Mouse (Mus musculus) embryonic facial prominence, embryonic 14.5 days (tissue): Measurements from ENCODE around the gene Oxsm. TPM values are rescaled to one million over a fixed set of nuclear protein-coding genes. Genes with fewer than 3 reads are reported as not detected.
A peak's percentile ranks its signal among the peaks of the same experiment; 100 is the strongest.

Experiments
- ATAC-seq: fragments of 200-750 bp; cut with Nextera tagmentation; 2 replicates; pipeline ENCODE4 v1.8.0; 2017; ENCODE audit warnings: low read depth, moderate number of reproducible peaks, moderate TSS enrichment
- DNase-seq: peaks from one replicate; pipeline ENCODE4 v3.0.0-alpha.2; 2015; ENCODE audit warnings: low spot score
- H3K27ac ChIP-seq: fragments of 300-500 bp; sonication (generic); replicated peaks from 2 replicates; pipeline ENCODE4 v1.5.1; 2014; ENCODE audit warnings: low read depth, mild to moderate bottlenecking, low read length, moderate library complexity
- H3K27me3 ChIP-seq: fragments of 300-500 bp; sonication (generic); replicated peaks from 2 replicates; pipeline ENCODE4 v1.6.1; 2014; ENCODE audit warnings: low read length; ENCODE audit not compliant: control insufficient read depth, insufficient read depth
- H3K36me3 ChIP-seq: fragments of 300-500 bp; sonication (generic); 2 replicates; pipeline ENCODE4 v1.6.1; 2014; ENCODE audit warnings: low read length, mixed read lengths; ENCODE audit not compliant: control insufficient read depth, insufficient read depth
- H3K4me1 ChIP-seq: fragments of 300-500 bp; sonication (generic); 2 replicates; pipeline ENCODE4 v1.6.1; 2014; ENCODE audit warnings: antibody characterized with exemption, low read length; ENCODE audit not compliant: control insufficient read depth, insufficient read depth
- H3K4me2 ChIP-seq: fragments of 300-500 bp; sonication (generic); 2 replicates; pipeline ENCODE4 v1.6.1; 2014; ENCODE audit warnings: low read depth, mild to moderate bottlenecking, low read length, moderate library complexity, mixed read lengths
- H3K4me3 ChIP-seq: fragments of 300-500 bp; sonication (generic); 2 replicates; pipeline ENCODE4 v1.5.1; 2014; ENCODE audit warnings: low read depth, mild to moderate bottlenecking, low read length
- H3K9ac ChIP-seq: fragments of 300-500 bp; sonication (generic); 2 replicates; pipeline ENCODE4 v1.6.1; 2014; ENCODE audit warnings: low read depth, mild to moderate bottlenecking, low read length, moderate library complexity, mixed read lengths
- H3K9me3 ChIP-seq: fragments of 300-500 bp; sonication (generic); 2 replicates; pipeline ENCODE4 v1.6.1; 2016; ENCODE audit warnings: low read length; ENCODE audit not compliant: control insufficient read depth
- WGBS: fragments of 180-500 bp; shearing (Covaris S2); extraction: QIAGEN DNeasy Blood & Tissue Kit; methylation state at CpG from one replicate; pipeline ENCODE4 v1.1.7; 2014; 5-methylcytosine and 5-hydroxymethylcytosine counted together
- polyA plus RNA-seq: library from polyadenylated mRNA; unstranded; fragments of >200 nt; fragmentation: Nextera tagmentation; extraction: Ambion mirVana; gene quantifications from 2 replicates; pipeline ENCODE4 v1.2.1, GENCODE M21; 2014

The Oxsm gene
- polyA plus RNA-seq, 1 experiment from 2014 or later, result 1.8 TPM

- H3K36me3 ChIP-seq, result no peaks in the 10 kb centered on the region
- no peaks in the 10 kb centered on the region for H3K4me1 ChIP-seq
- DNase-seq (no peak), ATAC-seq (no peak)
- no peak overlapping the region for H3K27ac ChIP-seq
- no peaks in the 10 kb centered on the region for H3K9me3 ChIP-seq
- WGBS, result 76% methylated on average over 2 of the region's 2 CpGs
- H3K9ac ChIP-seq, result no peak overlapping the region
- no peak overlapping the region for H3K4me2 ChIP-seq
- H3K27me3 ChIP-seq, result no peaks in the 10 kb centered on the region
- H3K4me3 ChIP-seq, result no peak overlapping the region
Measured at GRCm38 (mm10) chr14:16229395-16229794, 20.2 kb downstream of the Oxsm start.

- ATAC-seq (no peak), DNase-seq (peak; percentile 45)
- H3K4me2 ChIP-seq, result no peak overlapping the region
- no peak overlapping the region for H3K9ac ChIP-seq
- no peak overlapping the region for H3K4me3 ChIP-seq
- H3K36me3 ChIP-seq, result no peaks in the 10 kb centered on the region
- no peaks in the 10 kb centered on the region for H3K27me3 ChIP-seq
- H3K27ac ChIP-seq, result no peak overlapping the region
- H3K9me3 ChIP-seq, result no peaks in the 10 kb centered on the region
- 54% methylated on average over 2 of the region's 2 CpGs for WGBS
- no peaks in the 10 kb centered on the region for H3K4me1 ChIP-seq
Measured at GRCm38 (mm10) chr14:16219015-16219414, 30.6 kb downstream of the Oxsm start.

GRCm38 (mm10) chr14:16207722-16208121 lies 41.9 kb downstream of the Oxsm start:
- Histone ChIP-seq H3K9me3 (no peaks in the 10 kb centered on the region), H3K27me3 (no peaks in the 10 kb centered on the region), H3K4me3 (no peak overlapping the region), H3K36me3 (no peaks in the 10 kb centered on the region), H3K27ac (no peak overlapping the region), H3K4me1 (no peaks in the 10 kb centered on the region), H3K4me2 (no peak overlapping the region), H3K9ac (no peak overlapping the region)
- no peak for DNase-seq
- no peak for ATAC-seq

GRCm38 (mm10) chr14:16201673-16202072 lies 47.9 kb downstream of the Oxsm start:
- Histone ChIP-seq H3K9ac (no peak overlapping the region), H3K36me3 (no peaks in the 10 kb centered on the region), H3K4me1 (peaks cover 13% of the 10 kb centered on the region), H3K9me3 (no peaks in the 10 kb centered on the region), H3K4me3 (no peak overlapping the region), H3K4me2 (no peak overlapping the region), H3K27ac (no peak overlapping the region), H3K27me3 (no peaks in the 10 kb centered on the region)
- no peak for ATAC-seq
- 47% methylated on average over 3 of the region's 3 CpGs for WGBS
- DNase-seq, result no peak

- Histone ChIP-seq H3K9me3 (no peaks in the 10 kb centered on the region), H3K36me3 (no peaks in the 10 kb centered on the region), H3K9ac (no peak overlapping the region; the same call in 1 of the 2 replicates), H3K4me1 (peaks cover 13% of the 10 kb centered on the region), H3K27me3 (no peaks in the 10 kb centered on the region), H3K4me3 (no peak overlapping the region), H3K4me2 (peak overlapping the region; percentile 35), H3K27ac (no peak overlapping the region)
- DNase-seq (peak; percentile 84), ATAC-seq (peak; percentile 91)
- 22% methylated on average over 8 of the region's 8 CpGs for WGBS
Measured at GRCm38 (mm10) chr14:16200969-16201638, 48.5 kb downstream of the Oxsm start.

- Histone ChIP-seq H3K9ac (no peak overlapping the region; the same call in 1 of the 2 replicates), H3K27ac (no peak overlapping the region), H3K36me3 (no peaks in the 10 kb centered on the region), H3K27me3 (no peaks in the 10 kb centered on the region), H3K4me2 (peak overlapping the region; percentile 35), H3K4me1 (peaks cover 13% of the 10 kb centered on the region), H3K4me3 (no peak overlapping the region), H3K9me3 (no peaks in the 10 kb centered on the region)
- WGBS, result 33% methylated on average over 6 of the region's 6 CpGs
- ATAC-seq, result no peak
- peak; percentile 7 for DNase-seq
Measured at GRCm38 (mm10) chr14:16200220-16200912, 49.2 kb downstream of the Oxsm start.

- Histone ChIP-seq H3K9me3 (no peaks in the 10 kb centered on the region), H3K27ac (no peak overlapping the region), H3K4me1 (peaks cover 13% of the 10 kb centered on the region), H3K36me3 (no peaks in the 10 kb centered on the region), H3K27me3 (no peaks in the 10 kb centered on the region), H3K9ac (no peak overlapping the region), H3K4me2 (no peak overlapping the region), H3K4me3 (no peak overlapping the region)
- peak; percentile 50 for DNase-seq
- WGBS, result 56% methylated on average over 4 of the region's 4 CpGs
- ATAC-seq, result no peak
Measured at GRCm38 (mm10) chr14:16196518-16196917, 53.1 kb downstream of the Oxsm start.

GRCm38 (mm10) chr14:16195486-16195885 lies 54.1 kb downstream of the Oxsm start:
- Histone ChIP-seq H3K4me2 (no peak overlapping the region), H3K9ac (no peak overlapping the region), H3K27ac (no peak overlapping the region), H3K9me3 (no peaks in the 10 kb centered on the region), H3K4me3 (no peak overlapping the region), H3K27me3 (no peaks in the 10 kb centered on the region), H3K4me1 (peaks cover 5% of the 10 kb centered on the region; the same call in 1 of the 2 replicates), H3K36me3 (no peaks in the 10 kb centered on the region)
- ATAC-seq (no peak), DNase-seq (no peak)
- 59% methylated on average over 1 of the region's 1 CpGs for WGBS

- no peaks in the 10 kb centered on the region for H3K4me1 ChIP-seq
- ATAC-seq (no peak), DNase-seq (no peak)
- no peak overlapping the region for H3K4me3 ChIP-seq
- no peaks in the 10 kb centered on the region for H3K36me3 ChIP-seq
- 68% methylated on average over 1 of the region's 1 CpGs for WGBS
- no peak overlapping the region for H3K9ac ChIP-seq
- H3K27ac ChIP-seq, result no peak overlapping the region
- no peaks in the 10 kb centered on the region for H3K27me3 ChIP-seq
- H3K4me2 ChIP-seq, result no peak overlapping the region
- H3K9me3 ChIP-seq, result no peaks in the 10 kb centered on the region
Measured at GRCm38 (mm10) chr14:16194125-16194524, 55.5 kb downstream of the Oxsm start.
